Mouse (Mus musculus) kidney, postnatal 4 days (tissue): Measurements from ENCODE around the gene Rasgef1a.

Experiments used
- DNase-seq, 2 experiments: peaks; one replicate each; pipeline ENCODE4 v3.0.0; 2021; ENCODE audit warnings: mixed read lengths in 2 of 2

Rasgef1a gene

GRCm38 (mm10) chr6:118010756-118011615 lies at the start of gene Rasgef1a:
Rasgef1a (plus strand) TSS chr6:118011438.
- peak in 1 of 2 experiments; percentile 4 for DNase-seq

DNA sequence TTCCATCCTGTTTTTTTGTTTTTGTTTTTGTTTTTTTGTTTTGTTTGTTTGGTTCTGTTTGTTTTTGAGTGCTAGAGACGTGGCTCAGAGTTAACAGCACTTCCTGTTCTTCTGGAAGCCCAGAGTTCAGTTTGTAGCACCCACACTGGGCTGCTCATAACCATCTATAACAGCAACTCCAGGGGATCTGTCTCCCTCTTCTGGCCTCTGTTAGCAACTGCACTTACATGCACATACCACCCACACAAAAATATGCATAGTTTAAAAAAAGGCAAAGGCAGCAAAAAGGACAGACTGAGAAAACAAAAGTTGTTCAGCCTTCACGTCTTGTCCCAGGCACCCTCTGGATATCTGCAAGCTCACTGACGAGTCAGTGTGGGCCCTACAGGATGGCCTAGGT lies 48.0 kb upstream of the Rasgef1a start:
- no peak for DNase-seq

- peak; percentile 26 to 43 for DNase-seq
These were observed 44.5 kb upstream of the Rasgef1a start for GRCm38 (mm10) chr6:117966729-117967128.

GRCm38 (mm10) chr6:117987173-117987572 lies 24.1 kb upstream of the Rasgef1a start:
- no peak for DNase-seq

GRCm38 (mm10) chr6:117989209-117989608 lies 22.0 kb upstream of the Rasgef1a start:
- no peak for DNase-seq

GRCm38 (mm10) chr6:117990649-117991048 lies 20.6 kb upstream of the Rasgef1a start:
- DNase-seq: no peak

GRCm38 (mm10) chr6:117991297-117991696 lies 19.9 kb upstream of the Rasgef1a start:
- DNase-seq: no peak

GRCm38 (mm10) chr6:117991928-117992327 lies 19.3 kb upstream of the Rasgef1a start:
- DNase-seq: no peak

- peak in 1 of 2 experiments; percentile 14 for DNase-seq
These were observed 16.1 kb upstream of the Rasgef1a start for GRCm38 (mm10) chr6:117995168-117995567.

DNA sequence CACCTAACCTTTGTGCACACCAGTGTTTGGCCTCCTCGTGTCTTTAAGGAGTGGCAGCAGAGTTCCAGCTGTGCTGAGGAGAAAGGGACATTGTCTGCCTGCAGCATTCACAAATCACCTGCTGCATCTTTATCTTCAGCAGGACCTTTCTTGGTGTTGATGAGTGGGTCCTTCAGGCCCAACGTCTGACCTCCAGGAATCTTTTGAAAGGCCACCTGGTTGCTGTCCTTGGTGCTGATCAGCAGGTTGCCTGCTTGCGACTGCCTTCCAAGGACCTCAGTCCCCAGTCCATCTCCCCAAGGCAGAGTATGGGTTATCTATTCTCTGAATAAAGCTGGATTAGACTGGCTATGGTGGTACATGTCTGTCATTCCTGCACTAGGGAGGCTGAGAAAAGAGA lies 10.0 kb upstream of the Rasgef1a start:
- DNase-seq: peak; percentile 68 to 74

DNA sequence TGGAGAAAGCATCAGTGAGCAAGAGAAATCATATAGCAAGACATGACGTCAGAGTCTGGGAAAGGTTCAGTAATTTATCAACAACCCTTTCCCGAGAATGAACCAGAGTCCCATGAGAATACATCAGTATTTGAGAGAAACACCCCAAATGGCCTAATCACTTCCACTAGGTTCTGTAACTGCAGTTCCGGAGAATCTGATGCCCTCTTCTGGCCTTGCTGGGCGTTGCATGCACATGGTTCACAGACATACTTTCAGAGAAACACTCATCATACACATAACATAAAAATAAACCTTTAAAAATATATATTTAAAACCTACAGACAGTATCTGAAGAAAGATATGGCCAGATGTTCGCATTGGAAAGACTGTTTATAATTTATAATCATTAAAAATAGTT lies 3.9 kb upstream of the Rasgef1a start:
- DNase-seq: peak; percentile 58 to 68

- no peak for DNase-seq
These were observed 3.2 kb upstream of the Rasgef1a start for GRCm38 (mm10) chr6:118007843-118008539.

DNA sequence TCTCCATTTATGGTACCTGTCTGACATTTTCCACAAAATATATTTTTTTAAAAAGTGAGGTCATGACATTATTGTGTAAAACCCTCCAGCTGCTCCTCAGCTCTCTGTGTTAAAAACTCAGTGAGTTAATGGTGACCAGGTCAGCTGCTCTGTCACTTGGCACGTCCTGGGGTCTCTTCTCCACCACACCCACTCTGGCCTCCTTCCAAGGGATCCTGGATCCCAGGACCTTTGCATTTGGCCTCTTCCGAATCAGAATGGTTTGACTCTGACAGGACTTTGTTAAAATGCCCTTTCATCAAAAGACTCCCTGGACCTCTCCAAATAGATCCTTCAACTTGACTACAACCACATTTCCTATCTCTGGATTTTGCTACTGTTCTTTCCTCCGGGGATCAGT lies 982 bp upstream of the Rasgef1a start:
- no peak for DNase-seq

- DNase-seq: peak; percentile 12 to 22
These were observed 528 bp downstream of the Rasgef1a start for GRCm38 (mm10) chr6:118011616-118012316.

DNA sequence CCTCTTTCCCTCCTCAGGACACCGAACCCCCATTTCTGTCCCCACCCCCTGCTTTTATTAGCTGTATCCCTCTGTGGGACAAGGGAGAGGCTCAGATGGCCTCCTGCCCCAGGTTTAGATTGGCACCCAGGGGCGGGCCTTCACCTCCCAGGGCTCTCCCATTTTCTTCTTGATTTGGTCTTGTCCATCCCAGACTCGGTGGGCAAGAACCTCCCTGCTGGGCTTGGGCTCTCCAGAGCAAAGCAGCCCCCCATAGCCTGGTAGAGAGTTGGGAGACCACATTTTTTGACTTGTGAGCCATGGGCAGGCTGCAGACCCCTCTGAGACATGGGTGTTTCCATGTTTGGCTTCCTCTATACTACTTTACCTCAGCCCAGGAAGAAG lies 1.1 kb downstream of the Rasgef1a start:
- DNase-seq: no peak

DNA sequence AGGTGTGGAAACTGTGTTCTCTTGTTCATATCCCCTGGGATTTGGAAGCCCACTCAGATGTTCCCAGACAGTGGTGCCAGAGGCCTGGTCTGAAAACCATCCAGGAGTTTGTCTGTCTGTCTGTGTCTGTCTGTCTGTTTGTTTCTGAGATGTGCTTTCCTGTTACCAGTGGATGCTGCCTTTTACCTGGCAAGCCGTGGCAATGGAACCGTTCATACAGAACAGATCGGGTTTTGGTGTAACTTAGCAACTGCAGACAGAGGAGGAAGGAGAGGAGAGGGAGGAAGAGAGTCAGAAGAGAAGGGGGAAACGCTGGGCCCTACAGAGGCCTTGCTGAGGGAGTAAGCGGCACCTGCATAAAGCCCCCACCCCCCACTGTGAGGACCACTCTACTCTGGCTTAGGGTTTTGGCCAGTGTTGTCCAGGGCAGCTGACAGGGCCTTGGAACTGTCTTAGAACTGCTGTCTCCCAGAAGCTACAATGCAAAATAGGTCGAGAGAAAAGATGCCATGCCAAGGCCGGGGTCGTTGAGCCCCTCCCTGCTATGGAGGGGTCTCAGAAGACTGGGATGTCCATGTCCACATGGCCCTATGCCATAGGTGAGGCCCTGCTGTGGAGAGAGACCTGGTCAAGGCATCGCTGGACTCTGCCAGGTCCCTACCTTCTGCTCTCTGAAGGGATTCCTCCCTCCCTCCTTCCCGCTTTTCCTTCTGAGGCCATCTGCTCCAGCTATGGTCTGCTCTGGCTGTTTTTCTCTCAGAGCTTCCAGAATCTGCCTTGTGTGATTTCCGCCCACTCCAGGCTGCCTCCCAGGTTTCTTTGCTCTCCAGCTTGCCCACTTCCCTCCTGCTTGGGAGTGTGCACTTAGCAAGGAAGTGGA lies 2.0 kb downstream of the Rasgef1a start:
- DNase-seq: no peak

DNA sequence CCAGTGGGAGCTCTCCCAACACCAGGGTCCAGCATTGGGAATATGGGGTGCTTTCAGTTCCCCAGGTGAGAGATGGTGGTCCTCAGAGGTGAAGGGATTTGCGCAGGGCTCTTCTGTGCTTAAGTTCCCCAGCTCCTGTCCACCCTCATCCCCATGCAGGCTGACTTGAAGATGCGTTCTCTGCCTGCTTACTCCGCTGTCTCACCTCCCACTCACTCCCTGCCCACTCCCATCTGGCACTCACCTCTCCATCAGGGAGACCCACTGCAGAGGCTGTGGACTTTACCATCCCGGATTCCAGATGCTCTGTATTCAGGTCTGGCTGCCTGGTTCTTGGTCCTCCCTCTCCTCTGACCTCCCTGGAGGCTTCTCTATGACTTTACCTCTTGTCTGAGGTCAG lies 3.6 kb downstream of the Rasgef1a start:
- DNase-seq: no peak

DNA sequence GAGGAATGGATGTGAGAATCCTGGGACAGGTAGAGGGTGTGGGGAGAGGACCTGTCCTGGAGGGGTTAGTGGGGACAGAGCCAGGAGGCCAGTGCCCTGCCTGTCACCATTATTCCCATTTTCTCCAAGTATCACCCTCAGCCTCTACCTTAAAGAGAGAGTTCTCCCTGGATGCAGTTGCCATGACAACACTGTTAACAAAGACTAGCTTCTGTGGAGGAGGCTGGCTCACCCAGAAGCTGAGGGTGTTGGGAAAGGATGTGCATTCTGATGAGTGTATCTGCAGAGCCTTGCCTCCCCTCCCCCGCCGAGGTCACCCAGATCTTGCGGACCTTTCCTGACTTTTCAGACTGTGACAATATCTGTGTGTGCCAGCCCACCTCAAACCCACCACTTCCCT lies 4.7 kb downstream of the Rasgef1a start:
- no peak for DNase-seq

DNA sequence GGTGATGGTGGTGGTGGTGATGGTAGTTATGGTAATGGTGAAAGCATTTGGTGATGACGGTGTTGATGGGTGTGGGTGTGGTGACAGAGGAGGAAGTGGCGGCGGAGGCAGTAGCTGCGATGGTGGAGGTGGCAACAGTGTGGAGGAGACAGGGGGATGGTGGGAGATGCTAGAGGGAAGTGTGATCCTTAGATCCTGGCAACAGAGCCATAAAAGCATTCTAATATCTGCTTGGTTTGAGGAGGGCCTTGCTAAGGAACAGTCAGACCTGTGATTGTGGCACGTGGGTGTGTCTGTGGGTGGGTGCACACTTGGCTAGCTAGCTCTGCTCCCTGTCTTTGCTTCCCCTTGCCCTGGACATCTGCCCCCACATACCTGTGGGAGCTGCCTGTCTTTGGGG lies 7.4 kb downstream of the Rasgef1a start:
- no peak for DNase-seq

- no peak for DNase-seq
These were observed 8.3 kb downstream of the Rasgef1a start for GRCm38 (mm10) chr6:118019569-118019968.

- DNase-seq: no peak
These were observed 11.8 kb downstream of the Rasgef1a start for GRCm38 (mm10) chr6:118022898-118023635.

- DNase-seq: no peak
These were observed 15.8 kb downstream of the Rasgef1a start for GRCm38 (mm10) chr6:118027036-118027435.
